Mouse (Mus musculus): ENCODE data around the gene Gm4312. TPM values are rescaled to one million over a fixed set of nuclear protein-coding genes. Genes with fewer than 3 reads are reported as not detected.
"Not testable (repeated sequence)": the region's sequence is repeated elsewhere in the genome, so short reads cannot be mapped to it uniquely, and the experiment has no call there.

Gm4312 gene
- polyA plus RNA-seq (2012; rRNA removed): not detected in 2 replicates

DNA sequence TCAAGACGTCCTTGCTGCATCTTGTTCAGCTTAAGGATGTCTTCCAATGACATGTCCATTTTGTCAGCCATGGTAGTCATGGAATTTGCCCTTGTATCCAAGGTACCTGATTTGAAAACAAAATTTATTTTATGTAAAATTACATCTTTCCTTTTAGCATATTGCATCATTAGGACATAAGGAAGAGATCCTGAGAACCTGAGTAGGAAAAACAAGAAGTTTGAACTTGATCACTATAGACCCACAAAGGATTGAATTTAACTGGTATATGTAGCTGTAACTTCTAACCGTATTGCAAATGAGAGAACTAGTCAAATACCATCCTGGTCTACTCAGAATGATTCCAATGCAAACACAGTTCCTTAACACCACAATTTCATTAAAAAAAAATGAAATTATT lies at the start of gene Gm4312:
TSS of gene Gm4312 (minus strand) at position 101 of the 400 bp plus-strand sequence.
- H3K36me3 ChIP-seq (ENCODE audit: control insufficient read depth, insufficient read depth, low read length); H3K27me3 ChIP-seq (ENCODE audit: control insufficient read depth, insufficient read depth, low read length); H3K4me1 ChIP-seq (ENCODE audit: control insufficient read depth, insufficient read depth, low read length); H3K27ac ChIP-seq (ENCODE audit: control insufficient read depth, insufficient read depth, low read depth, low read length); H3K4me3 ChIP-seq (ENCODE audit: control insufficient read depth, low read depth, low read length): not testable (repeated sequence)

- Histone ChIP-seq H3K36me3 (ENCODE audit: control insufficient read depth, insufficient read depth, low read length) (no peaks in the 10 kb centered on the region), H3K4me3 (ENCODE audit: control insufficient read depth, low read depth, low read length) (no peak overlapping the region), H3K27me3 (ENCODE audit: control insufficient read depth, insufficient read depth, low read length) (no peaks in the 10 kb centered on the region), H3K4me1 (ENCODE audit: control insufficient read depth, insufficient read depth, low read length) (no peaks in the 10 kb centered on the region), H3K27ac (ENCODE audit: control insufficient read depth, insufficient read depth, low read depth, low read length) (no peak overlapping the region)
- TF ChIP-seq POLR2A (IDR thresholded peaks at IDR 0.05; ENCODE audit: control insufficient read depth, low read depth, low read length) (no peak), CTCF (IDR thresholded peaks at IDR 0.05; ENCODE audit: control insufficient read depth, insufficient read depth, insufficient replicate concordance, low read depth, low read length) (no peak)
Observed at GRCm38 (mm10) chr10:100427592-100427991, 45.2 kb upstream of the Gm4312 start.

- H3K36me3 ChIP-seq (ENCODE audit: control insufficient read depth, insufficient read depth, low read length): no peaks in the 10 kb centered on the region
- TF ChIP-seq POLR2A (IDR thresholded peaks at IDR 0.05; ENCODE audit: control insufficient read depth, low read depth, low read length) (no peak), CTCF (IDR thresholded peaks at IDR 0.05; ENCODE audit: control insufficient read depth, insufficient read depth, insufficient replicate concordance, low read depth, low read length) (no peak)
- no peak overlapping the region for H3K4me3 ChIP-seq (ENCODE audit: control insufficient read depth, low read depth, low read length)
- H3K4me1 ChIP-seq (ENCODE audit: control insufficient read depth, insufficient read depth, low read length): no peaks in the 10 kb centered on the region
- no peak overlapping the region for H3K27ac ChIP-seq (ENCODE audit: control insufficient read depth, insufficient read depth, low read depth, low read length)
- no peaks in the 10 kb centered on the region for H3K27me3 ChIP-seq (ENCODE audit: control insufficient read depth, insufficient read depth, low read length)
Observed at GRCm38 (mm10) chr10:100415566-100415965, 33.2 kb upstream of the Gm4312 start.

DNA sequence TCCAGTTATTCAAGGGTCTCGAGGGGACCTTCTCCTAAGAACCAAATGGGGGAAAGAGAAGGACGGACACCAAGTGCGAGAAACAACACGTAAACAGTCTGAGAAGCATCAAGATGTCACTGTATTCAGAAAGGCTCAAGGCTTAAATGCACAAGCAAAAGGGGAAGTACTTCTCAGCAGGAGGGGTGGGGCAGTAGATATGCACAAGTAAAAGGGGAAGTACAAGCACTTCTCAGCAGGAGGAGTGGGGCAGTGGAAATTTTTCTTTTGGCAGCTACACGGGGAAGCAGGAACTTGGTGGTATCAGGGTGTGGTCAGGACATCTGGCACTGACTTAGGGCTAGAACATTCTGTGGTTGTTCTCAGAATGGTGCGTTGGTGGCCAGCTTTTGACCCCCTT lies 19.9 kb upstream of the Gm4312 start:
- H3K4me3 ChIP-seq (ENCODE audit: control insufficient read depth, low read depth, low read length); H3K27ac ChIP-seq (ENCODE audit: control insufficient read depth, insufficient read depth, low read depth, low read length); H3K27me3 ChIP-seq (ENCODE audit: control insufficient read depth, insufficient read depth, low read length); H3K36me3 ChIP-seq (ENCODE audit: control insufficient read depth, insufficient read depth, low read length); H3K4me1 ChIP-seq (ENCODE audit: control insufficient read depth, insufficient read depth, low read length): not testable (repeated sequence)

DNA sequence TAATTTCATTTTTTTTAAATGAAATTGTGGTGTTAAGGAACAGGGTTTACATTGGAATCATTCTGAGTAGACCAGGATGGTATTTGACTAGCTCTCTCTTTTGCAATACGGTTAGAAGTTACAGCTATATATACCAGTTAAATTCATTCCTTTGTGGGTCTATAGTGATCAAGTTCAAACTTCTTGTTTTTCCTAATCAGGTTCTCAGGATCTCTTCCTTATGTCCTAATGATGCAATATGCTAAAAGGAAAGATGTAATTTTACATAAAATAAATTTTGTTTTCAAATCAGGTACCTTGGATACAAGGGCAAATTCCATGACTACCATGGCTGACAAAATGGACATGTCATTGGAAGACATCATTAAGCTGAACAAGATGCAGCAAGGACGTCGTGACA lies 21.3 kb downstream of the Gm4312 start, which contains the start of gene Gm4307:
TSS of gene Gm4307 (plus strand) at position 301 of the 400 bp plus-strand sequence.
- not testable (repeated sequence) for H3K27ac ChIP-seq (ENCODE audit: control insufficient read depth, insufficient read depth, low read depth, low read length); H3K4me3 ChIP-seq (ENCODE audit: control insufficient read depth, low read depth, low read length); H3K36me3 ChIP-seq (ENCODE audit: control insufficient read depth, insufficient read depth, low read length); H3K27me3 ChIP-seq (ENCODE audit: control insufficient read depth, insufficient read depth, low read length); H3K4me1 ChIP-seq (ENCODE audit: control insufficient read depth, insufficient read depth, low read length)

- H3K27ac ChIP-seq (ENCODE audit: control insufficient read depth, insufficient read depth, low read depth, low read length); H3K36me3 ChIP-seq (ENCODE audit: control insufficient read depth, insufficient read depth, low read length); H3K4me1 ChIP-seq (ENCODE audit: control insufficient read depth, insufficient read depth, low read length); H3K4me3 ChIP-seq (ENCODE audit: control insufficient read depth, low read depth, low read length); H3K27me3 ChIP-seq (ENCODE audit: control insufficient read depth, insufficient read depth, low read length): not testable (repeated sequence)
Observed at GRCm38 (mm10) chr10:100356841-100357240, 25.5 kb downstream of the Gm4312 start.

DNA sequence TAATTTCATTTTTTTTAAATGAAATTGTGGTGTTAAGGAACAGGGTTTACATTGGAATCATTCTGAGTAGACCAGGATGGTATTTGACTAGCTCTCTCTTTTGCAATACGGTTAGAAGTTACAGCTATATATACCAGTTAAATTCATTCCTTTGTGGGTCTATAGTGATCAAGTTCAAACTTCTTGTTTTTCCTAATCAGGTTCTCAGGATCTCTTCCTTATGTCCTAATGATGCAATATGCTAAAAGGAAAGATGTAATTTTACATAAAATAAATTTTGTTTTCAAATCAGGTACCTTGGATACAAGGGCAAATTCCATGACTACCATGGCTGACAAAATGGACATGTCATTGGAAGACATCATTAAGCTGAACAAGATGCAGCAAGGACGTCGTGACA lies 31.6 kb downstream of the Gm4312 start, which contains the start of gene Gm4305:
TSS of gene Gm4305 (plus strand) at position 301 of the 400 bp plus-strand sequence.
- not testable (repeated sequence) for H3K27me3 ChIP-seq (ENCODE audit: control insufficient read depth, insufficient read depth, low read length); H3K4me1 ChIP-seq (ENCODE audit: control insufficient read depth, insufficient read depth, low read length); H3K27ac ChIP-seq (ENCODE audit: control insufficient read depth, insufficient read depth, low read depth, low read length); H3K36me3 ChIP-seq (ENCODE audit: control insufficient read depth, insufficient read depth, low read length); H3K4me3 ChIP-seq (ENCODE audit: control insufficient read depth, low read depth, low read length)

- H3K4me3 ChIP-seq (ENCODE audit: control insufficient read depth, low read depth, low read length); H3K27me3 ChIP-seq (ENCODE audit: control insufficient read depth, insufficient read depth, low read length); H3K4me1 ChIP-seq (ENCODE audit: control insufficient read depth, insufficient read depth, low read length); H3K27ac ChIP-seq (ENCODE audit: control insufficient read depth, insufficient read depth, low read depth, low read length); H3K36me3 ChIP-seq (ENCODE audit: control insufficient read depth, insufficient read depth, low read length): not testable (repeated sequence)
Observed at GRCm38 (mm10) chr10:100345672-100346071, 36.7 kb downstream of the Gm4312 start, which contains the start of gene Gm4303. Gene Gm4303 (plus strand): TSS chr10:100345972.

GRCm38 (mm10) chr10:100340536-100340935 lies 41.8 kb downstream of the Gm4312 start, which contains the start of gene Gm4302:
Gene Gm4302 (plus strand): TSS chr10:100340836.
- H3K27me3 ChIP-seq (ENCODE audit: control insufficient read depth, insufficient read depth, low read length); H3K27ac ChIP-seq (ENCODE audit: control insufficient read depth, insufficient read depth, low read depth, low read length); H3K4me3 ChIP-seq (ENCODE audit: control insufficient read depth, low read depth, low read length); H3K36me3 ChIP-seq (ENCODE audit: control insufficient read depth, insufficient read depth, low read length); H3K4me1 ChIP-seq (ENCODE audit: control insufficient read depth, insufficient read depth, low read length): not testable (repeated sequence)

DNA sequence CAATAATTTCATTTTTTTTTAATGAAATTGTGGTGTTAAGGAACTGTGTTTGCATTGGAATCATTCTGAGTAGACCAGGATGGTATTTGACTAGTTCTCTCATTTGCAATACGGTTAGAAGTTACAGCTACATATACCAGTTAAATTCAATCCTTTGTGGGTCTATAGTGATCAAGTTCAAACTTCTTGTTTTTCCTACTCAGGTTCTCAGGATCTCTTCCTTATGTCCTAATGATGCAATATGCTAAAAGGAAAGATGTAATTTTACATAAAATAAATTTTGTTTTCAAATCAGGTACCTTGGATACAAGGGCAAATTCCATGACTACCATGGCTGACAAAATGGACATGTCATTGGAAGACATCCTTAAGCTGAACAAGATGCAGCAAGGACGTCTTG lies 47.0 kb downstream of the Gm4312 start, which contains the start of gene Gm4301:
TSS of gene Gm4301 (plus strand) at position 301 of the 400 bp plus-strand sequence.
- not testable (repeated sequence) for H3K4me1 ChIP-seq (ENCODE audit: control insufficient read depth, insufficient read depth, low read length)

More for the DNA sequence above, 47.0 kb downstream of the Gm4312 start, which contains the start of gene Gm4301:
- H3K36me3 ChIP-seq (ENCODE audit: control insufficient read depth, insufficient read depth, low read length); H3K4me3 ChIP-seq (ENCODE audit: control insufficient read depth, low read depth, low read length); H3K27ac ChIP-seq (ENCODE audit: control insufficient read depth, insufficient read depth, low read depth, low read length); H3K27me3 ChIP-seq (ENCODE audit: control insufficient read depth, insufficient read depth, low read length): not testable (repeated sequence)
